ENCODE assay signal across 13 mouse cellular contexts in genomic region chr4:149334881-149335280, GRCm38 (mm10).
"Had no signal": no experiment of that assay in that cellular context is flagged by ENCODE, and none has a peak within 500 bp of the region (broad histone marks: within the 10 kb centered on the region; RNA-seq: fewer than 3 reads in every experiment).

No protein-coding gene starts in this region.

- H3K27ac ChIP-seq: kidney, embryonic 15.5 days; limb, embryonic 13.5 days; liver, embryonic 14.5 days; midbrain, embryonic 13.5 days had no signal

- DNase-seq: kidney, adult 2 months; kidney, postnatal 14 days; layer of hippocampus, adult 9-11 months; layer of hippocampus, postnatal 36 days; lung, adult 18-20 months; right cerebral cortex, adult 18-20 months; right cerebral cortex, postnatal 25 days; thymus, adult 18-20 months; thymus, postnatal 14 days had no signal

- H3K27me3 ChIP-seq: kidney, embryonic 15.5 days; limb, embryonic 13.5 days; midbrain, embryonic 13.5 days had no signal

- H3K9ac ChIP-seq: kidney, embryonic 15.5 days; limb, embryonic 13.5 days; liver, embryonic 14.5 days; midbrain, embryonic 13.5 days had no signal

- ATAC-seq: midbrain, embryonic 13.5 days had no signal

- H3K4me3 ChIP-seq: kidney, embryonic 15.5 days; limb, embryonic 13.5 days; midbrain, embryonic 13.5 days had no signal

- H3K4me1 ChIP-seq: kidney, embryonic 15.5 days; limb, embryonic 13.5 days; midbrain, embryonic 13.5 days had no signal

- H3K4me2 ChIP-seq: kidney, embryonic 15.5 days; limb, embryonic 13.5 days; midbrain, embryonic 13.5 days had no signal

- H3K9me3 ChIP-seq: kidney, embryonic 15.5 days; limb, embryonic 13.5 days; midbrain, embryonic 13.5 days had no signal
